Mouse (Mus musculus) kidney, postnatal 4 days (tissue): ENCODE data around the gene Wdr86.
"Not testable (repeated sequence)": the region's sequence is repeated elsewhere in the genome, so short reads cannot be mapped to it uniquely, and the experiment has no call there.

Experiments used
- DNase-seq, 2 experiments: peaks; one replicate each; pipeline ENCODE4 v3.0.0; 2021; ENCODE audit warnings: mixed read lengths in 2 of 2

Wdr86 gene

GRCm38 (mm10) chr5:24730488-24730871 lies at the start of gene Wdr86:
TSS of gene Wdr86 (minus strand) at chr5:24730727.
- DNase-seq, result peak; percentile 81 to 83

DNA sequence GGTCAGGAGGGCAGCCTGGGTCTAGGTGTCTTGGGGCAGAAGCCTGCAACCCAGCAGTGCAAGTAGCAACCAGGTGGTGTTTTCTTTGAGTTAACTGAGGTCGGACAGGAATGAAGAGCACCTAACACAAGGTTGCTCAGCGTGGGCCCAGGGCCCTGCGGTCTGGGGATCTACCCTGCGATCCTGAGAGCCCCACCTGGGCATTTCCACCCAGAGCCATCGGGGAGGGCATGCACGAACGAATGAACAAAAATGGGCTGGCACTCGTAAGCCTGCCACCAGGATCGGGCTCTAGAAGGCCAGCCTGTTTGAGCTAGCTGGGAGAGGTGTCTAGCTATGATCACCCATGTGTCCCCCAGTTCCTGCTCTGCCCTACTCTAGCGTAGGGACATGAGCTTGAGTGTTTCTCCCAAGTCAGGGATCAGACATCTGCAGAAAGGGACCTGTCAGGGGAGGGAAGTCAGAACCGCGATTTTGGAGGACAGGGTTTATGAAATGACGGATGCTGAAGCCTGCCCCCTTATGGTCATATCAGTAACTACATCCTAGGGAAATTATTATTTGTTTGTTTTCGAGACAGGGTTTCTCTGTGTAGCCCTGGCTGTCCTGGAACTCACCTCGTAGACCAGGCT lies 49.5 kb upstream of the Wdr86 start:
- peak; percentile 19 to 29 for DNase-seq

GRCm38 (mm10) chr5:24779321-24779720 lies 48.8 kb upstream of the Wdr86 start:
- no peak for DNase-seq

DNA sequence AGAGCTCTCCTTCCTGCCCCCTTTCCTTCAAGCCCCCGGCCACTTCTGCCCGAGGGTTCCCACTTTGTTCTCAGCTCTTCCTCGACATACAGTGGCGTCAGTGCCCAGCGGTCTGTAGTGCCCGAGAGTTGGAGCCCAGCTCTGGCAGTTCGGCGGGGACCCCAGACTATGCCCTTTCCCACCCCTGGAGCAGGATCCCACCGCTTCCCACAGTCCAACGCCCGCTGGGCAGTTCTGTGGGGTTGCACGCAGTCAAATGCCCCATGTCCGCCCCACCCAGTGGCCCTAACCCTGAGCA lies 48.3 kb upstream of the Wdr86 start:
- no peak for DNase-seq

DNA sequence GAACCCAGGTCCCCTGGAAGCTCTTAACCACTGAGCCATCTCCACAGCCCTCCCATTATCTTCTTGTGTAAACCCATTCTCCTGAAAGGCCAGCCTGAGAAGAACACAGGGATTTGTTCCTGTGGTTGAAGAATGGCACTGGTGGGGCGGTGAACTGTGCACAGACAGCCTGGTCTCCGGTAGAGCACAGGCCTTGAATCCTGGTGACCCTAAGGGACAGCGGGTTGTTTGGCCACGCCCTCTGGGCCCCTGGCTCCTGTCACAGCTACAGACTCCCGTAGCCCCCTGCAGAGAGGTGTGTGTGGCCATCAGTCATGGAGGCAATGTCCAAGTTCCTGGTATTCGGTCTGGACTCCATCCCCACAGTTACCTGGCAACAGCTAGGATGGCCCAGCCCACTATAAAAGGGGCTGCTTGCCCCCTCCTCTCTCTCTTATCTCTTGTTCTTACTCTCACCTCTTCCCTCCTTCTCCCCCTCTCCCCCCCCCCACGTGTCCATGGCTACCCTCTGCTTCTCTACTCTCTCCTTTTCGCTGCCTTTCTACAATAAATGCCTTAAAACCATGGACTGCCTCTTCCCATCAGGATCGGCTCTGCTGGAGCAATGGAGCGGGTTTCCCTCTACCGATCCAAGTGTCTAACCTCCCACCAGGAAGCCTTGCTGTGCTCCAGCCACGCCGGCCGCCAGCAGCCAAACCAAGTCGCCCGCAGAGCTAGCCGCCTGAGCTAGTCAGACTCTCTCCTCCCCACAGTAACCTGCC lies 47.7 kb upstream of the Wdr86 start:
- DNase-seq, result no peak

DNA sequence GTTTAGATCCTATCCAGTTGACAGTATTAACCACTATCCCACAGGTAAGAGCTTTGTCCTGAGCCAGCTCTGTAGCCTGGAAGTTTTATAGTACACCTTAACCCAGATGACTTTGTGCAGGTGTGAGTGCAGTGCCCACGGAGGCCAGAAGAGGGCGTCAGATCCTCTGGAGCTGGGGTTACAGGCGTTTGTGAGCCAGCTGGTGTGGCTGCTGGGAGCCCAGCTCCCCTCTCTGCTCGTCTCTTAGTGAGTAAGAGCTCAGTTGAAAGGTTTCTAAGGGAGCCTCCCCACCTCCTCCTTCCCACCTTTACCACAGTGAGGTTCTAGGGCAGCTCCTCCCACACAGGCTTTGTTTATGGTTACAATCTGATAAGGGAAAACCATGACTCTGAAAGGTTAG lies 46.2 kb upstream of the Wdr86 start:
- DNase-seq, result no peak

GRCm38 (mm10) chr5:24774549-24774948 lies 44.0 kb upstream of the Wdr86 start:
- not testable (repeated sequence) for DNase-seq

- DNase-seq, result peak in 1 of 2 experiments; percentile 43
Observed at GRCm38 (mm10) chr5:24757816-24758215, 27.3 kb upstream of the Wdr86 start, which contains the start of gene Crygn. TSS of gene Crygn (minus strand) at chr5:24758008.

GRCm38 (mm10) chr5:24756931-24757330 lies 26.4 kb upstream of the Wdr86 start:
- DNase-seq, result no peak

DNA sequence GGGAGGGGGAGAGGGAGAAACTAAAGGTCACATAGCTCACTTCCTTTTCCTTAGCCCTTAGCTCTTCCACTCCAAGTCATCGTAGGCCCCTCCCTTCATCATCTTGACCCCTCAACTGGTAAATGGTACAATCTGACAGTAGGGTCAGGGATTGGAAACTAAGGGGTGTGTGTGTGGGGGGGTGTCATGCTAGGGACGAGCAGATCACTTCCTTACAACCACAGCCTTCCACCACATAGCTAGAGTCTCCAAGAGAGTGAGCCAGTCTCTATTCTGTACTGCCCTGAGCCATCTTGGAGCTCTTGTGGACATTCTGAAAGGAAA lies 21.6 kb upstream of the Wdr86 start:
- DNase-seq, result no peak

DNA sequence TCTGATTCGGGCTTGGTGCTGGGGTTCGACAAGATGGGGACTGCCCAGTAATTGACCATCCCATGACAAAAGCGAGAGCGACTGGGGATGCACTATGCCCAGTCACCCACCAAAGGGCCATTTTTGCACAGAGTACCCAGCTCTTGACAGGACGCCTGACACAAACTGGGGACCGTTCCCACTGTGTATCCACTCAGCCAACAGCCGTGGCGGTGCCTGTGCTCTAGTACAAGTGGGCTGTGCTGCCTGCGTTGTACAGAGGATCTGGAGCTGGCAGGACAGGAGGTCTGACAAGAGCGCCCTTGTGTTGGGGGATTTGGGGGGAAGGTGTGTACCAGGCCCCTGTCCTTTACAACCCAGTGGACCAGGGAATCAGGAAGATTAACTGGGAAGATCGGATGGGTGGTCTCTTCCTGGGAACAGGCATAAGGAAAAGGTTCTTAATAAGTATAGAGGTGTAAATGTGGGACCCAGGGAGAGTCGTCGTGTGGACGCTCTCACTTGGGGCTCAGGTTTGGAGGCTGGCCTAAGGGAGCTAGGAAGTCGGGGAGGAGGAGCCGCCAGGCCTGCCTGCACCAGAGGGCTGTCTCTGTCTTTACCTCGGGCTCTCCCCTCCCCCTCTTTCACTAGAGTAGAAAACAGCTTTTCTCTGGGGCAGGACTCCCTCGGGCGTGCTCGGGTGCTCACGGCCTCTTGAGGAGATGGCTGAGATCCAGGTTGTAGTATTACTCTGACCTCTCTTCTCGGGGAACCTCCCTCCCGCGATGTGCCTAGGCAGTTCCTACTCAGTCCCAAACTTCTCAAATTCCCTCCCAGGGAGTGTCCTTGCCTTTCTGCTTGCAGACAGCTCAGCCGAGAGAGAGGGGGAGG lies 21.0 kb upstream of the Wdr86 start:
- DNase-seq, result peak; percentile 74 to 86

DNA sequence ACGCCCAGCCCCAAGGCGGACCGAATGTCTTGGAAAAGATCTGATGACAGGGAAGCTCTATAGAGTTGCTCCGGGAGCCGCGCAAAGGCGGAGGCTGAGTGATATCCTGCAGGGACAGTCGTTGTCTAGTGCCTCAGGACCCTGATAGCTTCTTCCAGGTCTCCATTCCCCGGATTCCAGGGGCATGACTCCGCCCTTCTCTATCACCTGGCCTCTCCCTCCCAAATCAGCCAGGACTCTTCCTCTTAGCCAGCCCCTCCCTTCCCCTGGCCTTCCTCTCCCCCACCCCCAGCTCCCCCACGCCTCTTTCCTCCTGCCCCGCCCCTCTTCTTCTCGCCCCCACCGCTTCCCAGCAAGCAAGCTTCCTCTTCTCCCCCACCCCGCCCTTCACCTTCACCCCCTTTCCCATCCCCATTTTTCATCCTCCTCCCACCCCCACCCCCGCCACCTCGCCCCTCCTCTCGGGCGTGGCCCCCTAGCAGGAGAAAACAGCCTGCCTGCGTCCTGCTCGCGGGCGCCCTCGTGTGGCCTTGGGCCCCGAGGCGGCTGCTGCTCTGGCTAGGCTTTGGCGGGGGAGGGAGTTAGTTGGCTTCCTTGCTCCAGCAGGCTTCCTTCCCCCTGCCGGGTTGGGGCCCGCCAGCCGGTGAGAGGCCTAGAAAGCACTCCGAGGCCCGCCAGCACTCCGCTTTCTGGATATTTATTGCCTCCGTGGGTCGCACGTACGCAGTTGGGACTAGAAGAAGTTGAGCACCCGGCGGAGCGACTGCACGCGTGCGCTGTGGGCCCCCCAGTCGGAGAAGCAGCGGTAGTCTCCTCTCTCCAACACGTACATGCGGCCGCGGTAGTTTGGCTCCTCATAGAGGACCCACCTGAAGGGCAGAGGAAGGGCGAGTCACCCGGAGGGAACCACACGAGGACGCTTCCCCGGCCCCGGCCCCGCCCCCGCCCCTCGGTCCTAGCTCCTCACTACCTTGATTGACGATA lies 20.1 kb upstream of the Wdr86 start:
- peak; percentile 93 to 95 for DNase-seq

DNA sequence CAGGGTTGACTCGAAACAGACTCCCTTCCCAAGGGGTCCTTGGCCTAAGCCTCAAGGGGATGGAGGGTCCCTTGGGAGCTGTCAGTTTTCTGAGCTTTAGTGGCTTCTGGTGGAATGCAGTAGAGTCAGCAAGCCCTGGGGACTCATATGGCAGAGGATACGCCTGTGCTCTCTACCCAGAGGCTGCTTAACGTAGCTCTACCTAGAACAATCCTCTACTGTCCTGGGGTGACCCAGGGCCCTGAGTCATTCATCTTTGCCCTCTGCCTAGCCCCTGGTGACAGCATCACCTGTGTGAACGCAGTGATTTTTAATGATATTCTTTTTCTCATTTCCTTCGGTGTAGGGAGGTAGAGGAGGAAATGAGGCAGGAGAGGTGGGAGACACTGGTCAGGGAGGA lies 19.2 kb upstream of the Wdr86 start:
- DNase-seq, result no peak

- peak; percentile 34 to 53 for DNase-seq
Observed at GRCm38 (mm10) chr5:24747533-24747932, 17.0 kb upstream of the Wdr86 start.

GRCm38 (mm10) chr5:24743956-24744355 lies 13.4 kb upstream of the Wdr86 start:
- no peak for DNase-seq

GRCm38 (mm10) chr5:24741172-24741885 lies 10.8 kb upstream of the Wdr86 start:
- peak; percentile 49 to 60 for DNase-seq

DNA sequence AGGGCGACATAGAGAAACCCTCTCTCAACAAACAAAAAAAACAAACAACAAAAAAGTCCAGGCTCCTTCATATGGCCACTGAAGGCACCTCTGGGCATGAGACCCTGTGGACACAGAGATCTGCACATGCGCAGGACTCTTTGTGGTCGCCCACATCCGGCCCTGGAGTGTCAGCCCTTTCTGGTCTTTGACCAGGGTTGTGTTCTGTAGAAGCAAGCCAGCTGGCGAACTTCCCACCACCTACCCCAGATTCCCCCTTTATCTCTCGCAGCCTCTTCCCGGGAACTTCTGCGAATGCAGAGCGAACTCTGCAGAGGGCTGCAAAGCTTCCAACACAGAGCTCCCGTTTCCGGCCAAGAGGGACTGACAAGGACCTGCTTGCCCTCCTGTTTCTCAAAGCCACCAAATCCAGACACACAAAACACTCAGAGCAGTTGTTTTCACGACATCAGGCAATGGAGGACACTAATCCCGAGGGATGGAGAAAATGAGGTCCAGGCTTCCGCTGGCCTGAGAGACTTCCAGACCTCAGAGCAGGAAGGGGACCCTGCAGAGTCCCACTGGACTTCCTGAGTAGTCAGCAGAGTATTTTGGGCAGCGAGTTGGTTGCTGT lies 8.7 kb upstream of the Wdr86 start:
- peak; percentile 81 to 88 for DNase-seq

DNA sequence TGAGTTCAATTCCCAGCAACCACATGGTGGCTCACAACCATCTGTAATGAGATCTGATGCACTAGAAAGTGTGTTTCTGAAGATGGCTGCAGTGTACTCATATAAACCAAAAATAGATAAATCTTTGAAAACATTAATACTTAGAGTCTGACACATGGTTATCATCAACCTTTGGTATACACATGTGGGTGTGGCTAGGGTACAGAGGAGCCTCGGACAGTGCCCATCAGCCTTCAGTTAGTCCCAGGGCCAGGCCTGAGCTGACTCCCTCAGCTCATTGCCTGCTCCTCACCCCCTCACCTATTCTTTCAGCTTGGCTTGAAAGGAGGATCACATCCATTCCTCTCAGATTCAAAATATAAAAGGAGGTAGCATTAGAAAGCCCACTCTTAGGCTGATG lies 8.0 kb upstream of the Wdr86 start:
- DNase-seq, result no peak

DNA sequence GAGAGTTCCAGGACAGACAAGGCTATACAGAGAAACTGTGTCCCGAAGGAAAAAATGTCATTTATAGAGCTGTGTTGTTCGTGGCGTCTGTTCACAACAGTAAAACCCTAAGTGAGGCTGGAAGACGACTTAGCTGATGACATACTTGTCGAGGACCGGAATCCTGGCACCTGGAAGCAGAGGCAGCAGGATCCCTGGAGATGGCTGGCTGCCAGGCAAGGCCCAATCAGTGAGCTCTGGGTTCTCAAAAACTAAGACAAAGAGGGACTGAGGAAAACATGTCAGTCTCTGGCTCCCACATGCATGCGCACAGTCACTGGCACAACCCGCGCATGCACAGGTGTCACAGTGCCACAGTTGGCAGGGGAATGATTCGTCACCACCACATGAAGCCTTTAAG lies 7.1 kb upstream of the Wdr86 start:
- DNase-seq, result no peak

- peak; percentile 49 to 56 for DNase-seq
Observed at GRCm38 (mm10) chr5:24733771-24734426, 3.4 kb upstream of the Wdr86 start.

DNA sequence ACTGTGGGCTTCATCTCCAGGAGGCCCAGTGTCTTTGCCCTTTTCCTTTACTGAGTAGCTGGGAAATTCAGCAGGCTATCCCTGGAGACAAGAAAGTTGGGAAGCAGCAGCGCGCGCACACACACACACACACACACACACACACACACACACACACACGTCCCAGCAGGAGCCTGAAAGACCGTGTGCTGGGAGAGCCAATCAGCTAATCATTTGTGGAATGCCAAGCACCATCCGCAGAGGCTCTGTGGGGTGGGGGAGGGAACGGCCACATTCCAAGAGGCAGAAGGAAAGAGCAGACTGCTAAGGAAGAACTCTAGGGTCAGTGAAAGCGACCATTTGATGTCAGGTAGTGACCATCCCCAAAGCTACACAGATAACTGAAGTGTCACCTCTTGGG lies 2.6 kb upstream of the Wdr86 start:
- DNase-seq, result peak; percentile 83 to 91
